Mouse (Mus musculus) heart, embryonic 15.5 days (tissue): ENCODE data around the gene Olfm2. TPM values are rescaled to one million over a fixed set of nuclear protein-coding genes. Genes with fewer than 3 reads are reported as not detected.
"Not testable (repeated sequence)": the region's sequence is repeated elsewhere in the genome, so short reads cannot be mapped to it uniquely, and the experiment has no call there.

Experiments used
- ATAC-seq: fragments of 200-750 bp; cut with Nextera tagmentation; replicated peaks from 2 replicates; pipeline ENCODE4 v1.8.0; 2017; ENCODE audit warnings: low read depth, moderate TSS enrichment; ENCODE audit not compliant: insufficient number of reproducible peaks, insufficient read depth, low FRiP score
- H3K27ac ChIP-seq: fragments of 300-500 bp; sonication (generic); 2 replicates; pipeline ENCODE4 v1.5.1; 2015; ENCODE audit warnings: mild to moderate bottlenecking, inconsistent platforms
- H3K27me3 ChIP-seq: fragments of 300-500 bp; sonication (generic); 2 replicates; pipeline ENCODE4 v1.6.1; 2015; ENCODE audit warnings: inconsistent platforms
- H3K36me3 ChIP-seq: fragments of 300-500 bp; sonication (generic); 2 replicates; pipeline ENCODE4 v1.6.1; 2015; ENCODE audit warnings: mild to moderate bottlenecking, inconsistent platforms
- H3K4me1 ChIP-seq: fragments of 300-500 bp; sonication (generic); replicated peaks from 2 replicates; pipeline ENCODE4 v1.6.1; 2015; ENCODE audit warnings: inconsistent platforms
- H3K4me2 ChIP-seq: fragments of 300-500 bp; sonication (generic); 2 replicates; pipeline ENCODE4 v1.6.1; 2015; ENCODE audit warnings: inconsistent platforms, mild to moderate bottlenecking, moderate library complexity
- H3K4me3 ChIP-seq: fragments of 300-500 bp; sonication (generic); 2 replicates; pipeline ENCODE4 v1.5.1; 2015; ENCODE audit warnings: mild to moderate bottlenecking, inconsistent platforms
- H3K9ac ChIP-seq: fragments of 300-500 bp; sonication (generic); 2 replicates; pipeline ENCODE4 v1.6.1; 2015; ENCODE audit warnings: mild to moderate bottlenecking, inconsistent platforms
- H3K9me3 ChIP-seq: fragments of 300-500 bp; sonication (generic); replicated peaks from 2 replicates; pipeline ENCODE4 v1.6.1; 2016; ENCODE audit warnings: inconsistent platforms
- WGBS: fragments of 180-500 bp; shearing (Covaris S2); methylation state at CpG from one replicate; pipeline ENCODE4 v1.1.7; 2015; ENCODE audit warnings: mixed read lengths; 5-methylcytosine and 5-hydroxymethylcytosine counted together
- polyA plus RNA-seq: library from polyadenylated mRNA; unstranded; fragments of >200 nt; fragmentation: Nextera tagmentation; extraction: Ambion mirVana; gene quantifications from 2 replicates; pipeline ENCODE4 v1.2.1, GENCODE M21; 2015

Olfm2 gene
- polyA plus RNA-seq, 1 experiment from 2014 or later = 1.00 TPM

DNA sequence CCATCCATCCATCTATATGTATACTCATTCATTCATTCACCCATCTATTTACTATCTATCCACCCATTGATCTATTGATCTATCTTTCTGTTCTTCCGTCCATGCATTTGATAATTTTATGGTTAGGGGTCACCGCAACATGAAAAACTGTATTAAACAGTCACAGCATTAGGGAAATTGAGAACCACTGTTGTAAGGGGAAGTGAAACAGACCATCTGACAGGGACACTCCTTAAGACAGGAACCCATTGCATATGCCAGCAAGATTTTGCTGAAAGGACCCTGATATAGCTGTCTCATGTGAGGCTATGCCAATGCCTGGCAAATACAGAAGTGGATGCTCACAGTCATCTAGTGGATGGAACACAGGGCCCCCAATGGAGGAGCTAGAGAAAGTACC, 55.7 kb downstream of the Olfm2 start:
- not testable (repeated sequence) for H3K4me3 ChIP-seq
- 85% methylated on average over 2 of the region's 2 CpGs for WGBS

GRCm38 (mm10) chr9:20689913-20690312, 56.2 kb downstream of the Olfm2 start:
- Histone ChIP-seq H3K4me3 (no peak overlapping the region), H3K27me3 (peaks cover 20% of the 10 kb centered on the region), H3K4me2 (no peak overlapping the region), H3K9me3 (no peaks in the 10 kb centered on the region), H3K9ac (no peak overlapping the region), H3K36me3 (no peaks in the 10 kb centered on the region), H3K4me1 (peaks cover 15% of the 10 kb centered on the region), H3K27ac (no peak overlapping the region)
- WGBS = 3% methylated on average over 4 of the region's 4 CpGs
- ATAC-seq = 0 out of 2 replicates have a peak, but pooled peaks have one; percentile 43

More for the DNA sequence above, 55.7 kb downstream of the Olfm2 start:
- Histone ChIP-seq H3K4me1 (peaks cover 18% of the 10 kb centered on the region), H3K27me3 (peaks cover 26% of the 10 kb centered on the region)
- ATAC-seq, H3K9ac ChIP-seq, H3K27ac ChIP-seq, H3K9me3 ChIP-seq, H3K36me3 ChIP-seq, H3K4me2 ChIP-seq: not testable (repeated sequence)

DNA sequence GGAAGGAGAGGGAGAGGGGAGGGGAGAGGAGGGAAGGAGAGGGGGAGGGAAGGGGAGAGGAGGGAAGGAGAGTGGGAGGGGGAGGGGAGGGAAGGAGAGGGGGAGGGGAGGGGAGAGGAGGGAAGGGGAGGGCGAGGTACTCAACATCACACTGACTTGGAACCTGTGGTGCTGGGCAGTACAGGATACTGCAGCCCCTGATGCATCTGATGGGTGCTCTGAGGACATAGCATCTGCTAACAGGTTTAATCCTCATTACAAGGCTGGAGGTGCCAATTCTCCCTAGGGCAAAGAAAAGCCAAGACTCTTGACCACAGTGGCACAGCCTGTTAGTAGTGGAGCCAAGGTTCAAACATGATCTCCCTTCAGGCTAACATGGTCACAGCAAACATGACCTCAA, 56.7 kb downstream of the Olfm2 start:
- Histone ChIP-seq H3K9me3 (no peaks in the 10 kb centered on the region), H3K36me3 (no peaks in the 10 kb centered on the region), H3K4me3 (no peak overlapping the region), H3K9ac (no peak overlapping the region), H3K4me1 (peaks cover 10% of the 10 kb centered on the region), H3K27me3 (peaks cover 18% of the 10 kb centered on the region; the same call in 1 of the 2 replicates), H3K27ac (no peak overlapping the region), H3K4me2 (no peak overlapping the region)
- no peak for ATAC-seq
- WGBS = 60% methylated on average over 1 of the region's 1 CpGs

GRCm38 (mm10) chr9:20685081-20685861, 60.9 kb downstream of the Olfm2 start:
- H3K4me2 ChIP-seq = no peak overlapping the region
- H3K9ac ChIP-seq = no peak overlapping the region
- no peak overlapping the region for H3K4me3 ChIP-seq
- H3K27ac ChIP-seq = no peak overlapping the region
- H3K36me3 ChIP-seq = no peaks in the 10 kb centered on the region
- H3K4me1 ChIP-seq = peaks cover 9% of the 10 kb centered on the region
- H3K27me3 ChIP-seq = no peaks in the 10 kb centered on the region
- ATAC-seq = no peak
- 46% methylated on average over 17 of the region's 17 CpGs for WGBS
- no peaks in the 10 kb centered on the region for H3K9me3 ChIP-seq

DNA sequence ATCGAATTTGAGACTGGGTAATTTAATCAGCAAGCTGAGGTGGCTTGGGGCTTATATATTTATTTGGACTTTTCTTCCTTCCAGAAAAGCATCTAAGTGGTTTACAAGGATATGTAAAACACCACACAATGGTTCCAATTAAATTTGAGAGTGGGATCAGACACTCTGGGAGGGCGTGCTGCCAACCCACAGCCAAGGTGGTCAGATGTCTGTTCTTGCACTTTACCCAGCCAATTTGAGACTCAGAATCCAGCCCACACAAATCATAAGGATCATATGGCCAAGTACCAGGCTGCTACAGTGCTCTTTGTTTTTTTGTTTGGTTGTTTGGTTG, 63.8 kb downstream of the Olfm2 start:
- 70% methylated on average over 2 of the region's 2 CpGs for WGBS
- no peaks in the 10 kb centered on the region for H3K4me1 ChIP-seq
- H3K27ac ChIP-seq = no peak overlapping the region
- no peaks in the 10 kb centered on the region for H3K9me3 ChIP-seq
- H3K9ac ChIP-seq = no peak overlapping the region
- no peaks in the 10 kb centered on the region for H3K27me3 ChIP-seq
- H3K4me3 ChIP-seq = no peak overlapping the region
- ATAC-seq = no peak
- no peak overlapping the region for H3K4me2 ChIP-seq
- H3K36me3 ChIP-seq = no peaks in the 10 kb centered on the region

DNA sequence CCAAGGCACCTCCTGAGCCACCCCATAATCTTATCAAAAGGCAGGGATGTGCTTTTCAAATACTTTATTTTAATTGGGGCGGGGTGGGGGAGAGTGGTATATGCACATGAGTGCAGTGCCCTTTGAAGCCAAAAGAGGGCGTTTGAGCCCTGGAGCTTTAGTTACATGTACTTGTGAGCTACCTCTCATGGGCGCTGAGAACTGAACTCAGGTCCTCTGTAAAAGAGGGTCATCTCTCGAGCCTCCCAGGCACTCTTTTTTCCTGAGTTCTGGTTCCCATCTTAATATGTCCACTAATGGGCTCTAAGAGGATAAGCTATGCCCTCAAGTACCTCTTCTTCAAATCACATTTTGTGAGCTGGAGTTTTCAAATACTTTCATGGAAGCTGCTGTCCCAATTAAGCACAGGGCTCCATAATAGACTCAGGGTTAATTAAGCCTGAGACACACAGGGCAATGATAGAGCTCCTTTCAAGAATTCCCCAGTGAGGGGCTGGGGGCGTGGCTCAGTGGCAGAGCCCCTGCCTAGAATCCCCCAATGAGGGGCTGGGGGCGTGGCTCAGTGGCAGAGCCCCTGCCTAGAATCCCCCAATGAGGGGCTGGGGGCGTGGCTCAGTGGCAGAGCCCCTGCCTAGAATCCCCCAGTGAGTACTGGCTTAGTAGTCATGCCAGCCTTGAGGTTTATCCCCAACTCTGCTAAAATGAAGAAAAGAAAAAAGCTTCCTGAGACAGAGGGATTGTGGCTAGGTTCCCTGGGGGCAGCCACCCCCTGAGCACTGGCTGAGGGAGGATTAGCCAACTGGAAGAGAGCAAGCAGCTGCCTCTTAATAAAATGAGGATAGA, 64.4 kb downstream of the Olfm2 start:
- ATAC-seq = no peak
- no peak overlapping the region for H3K27ac ChIP-seq
- no peak overlapping the region for H3K4me2 ChIP-seq
- H3K4me3 ChIP-seq = no peak overlapping the region
- no peaks in the 10 kb centered on the region for H3K36me3 ChIP-seq
- no peak overlapping the region for H3K9ac ChIP-seq
- no peaks in the 10 kb centered on the region for H3K27me3 ChIP-seq
- no peaks in the 10 kb centered on the region for H3K9me3 ChIP-seq
- no peaks in the 10 kb centered on the region for H3K4me1 ChIP-seq
- 41% methylated on average over 7 of the region's 7 CpGs for WGBS

DNA sequence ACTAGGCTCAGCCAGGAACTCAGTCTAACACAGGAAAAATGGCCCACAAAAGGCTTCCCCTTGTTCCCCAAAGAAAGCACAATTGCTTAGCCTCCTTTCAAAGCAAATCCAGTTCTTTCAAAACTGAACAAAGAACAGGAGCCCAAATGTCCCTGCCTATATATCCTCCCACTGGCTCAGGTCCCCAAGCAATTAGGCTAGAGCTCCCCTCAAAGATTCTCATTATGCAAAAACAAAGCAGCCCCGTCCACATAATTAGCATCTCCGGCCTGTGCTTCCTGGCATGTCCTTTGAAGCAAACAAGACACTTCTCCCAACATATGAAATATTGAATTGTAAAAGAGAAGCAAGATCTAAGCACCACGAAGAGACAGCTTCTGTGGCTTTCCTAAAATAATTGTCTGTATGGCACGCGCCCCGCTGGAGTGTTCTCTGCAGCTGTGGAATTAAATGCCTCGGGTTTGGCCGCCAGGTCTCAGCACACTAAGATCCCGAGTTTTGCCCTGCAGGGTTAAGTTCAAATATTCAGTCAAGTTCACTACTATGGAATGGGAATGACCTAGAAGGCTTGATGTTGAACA, 65.7 kb downstream of the Olfm2 start:
- Histone ChIP-seq H3K27ac (no peak overlapping the region), H3K4me1 (no peaks in the 10 kb centered on the region), H3K4me2 (no peak overlapping the region), H3K9me3 (no peaks in the 10 kb centered on the region), H3K4me3 (no peak overlapping the region), H3K27me3 (no peaks in the 10 kb centered on the region), H3K36me3 (no peaks in the 10 kb centered on the region), H3K9ac (no peak overlapping the region)
- WGBS = 77% methylated on average over 9 of the region's 9 CpGs
- no peak for ATAC-seq

DNA sequence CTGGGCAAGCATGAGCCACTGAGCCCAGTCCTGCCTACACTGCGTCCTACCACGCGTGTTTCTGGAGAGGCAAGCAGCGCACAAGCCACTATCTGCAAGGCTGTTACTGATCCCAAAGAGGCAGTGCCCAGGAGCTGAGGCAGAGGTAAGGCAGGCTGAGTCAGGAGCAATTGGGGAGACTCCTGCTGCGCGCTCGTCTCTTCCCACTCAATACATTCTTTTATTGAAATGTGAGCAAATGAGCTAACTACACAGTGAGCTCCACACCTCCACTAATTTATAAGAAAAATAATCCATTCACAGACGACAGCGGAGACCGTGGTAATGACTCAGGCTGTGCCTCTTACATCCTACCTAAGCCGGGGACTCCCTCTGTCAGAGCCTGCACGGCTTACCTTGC, 68.3 kb downstream of the Olfm2 start:
- H3K4me2 ChIP-seq = no peak overlapping the region
- no peak for ATAC-seq
- H3K27me3 ChIP-seq = no peaks in the 10 kb centered on the region
- no peaks in the 10 kb centered on the region for H3K36me3 ChIP-seq
- H3K9me3 ChIP-seq = no peaks in the 10 kb centered on the region
- H3K4me1 ChIP-seq = no peaks in the 10 kb centered on the region
- WGBS = 86% methylated on average over 12 of the region's 12 CpGs
- no peak overlapping the region for H3K9ac ChIP-seq
- no peak overlapping the region for H3K4me3 ChIP-seq
- H3K27ac ChIP-seq = no peak overlapping the region

- Histone ChIP-seq H3K9me3 (no peaks in the 10 kb centered on the region), H3K4me2 (no peak overlapping the region), H3K4me1 (0 out of 2 replicates have a peak, but pooled peaks cover 2% of the 10 kb centered on the region), H3K27ac (no peak overlapping the region), H3K4me3 (no peak overlapping the region), H3K27me3 (no peaks in the 10 kb centered on the region), H3K36me3 (no peaks in the 10 kb centered on the region), H3K9ac (no peak overlapping the region)
- WGBS = 79% methylated on average over 16 of the region's 16 CpGs
- ATAC-seq = no peak
Measured at GRCm38 (mm10) chr9:20672047-20672446, 74.1 kb downstream of the Olfm2 start.

- no peak overlapping the region for H3K27ac ChIP-seq
- no peak for ATAC-seq
- peaks cover 8% of the 10 kb centered on the region; the same call in 1 of the 2 replicates for H3K4me1 ChIP-seq
- no peaks in the 10 kb centered on the region for H3K9me3 ChIP-seq
- no peak overlapping the region for H3K4me2 ChIP-seq
- H3K27me3 ChIP-seq = no peaks in the 10 kb centered on the region
- 89% methylated on average over 22 of the region's 22 CpGs for WGBS
- H3K9ac ChIP-seq = no peak overlapping the region
- no peak overlapping the region for H3K4me3 ChIP-seq
- H3K36me3 ChIP-seq = peaks cover 13% of the 10 kb centered on the region
Measured at GRCm38 (mm10) chr9:20668065-20668464, 78.1 kb downstream of the Olfm2 start.

- Histone ChIP-seq H3K9ac (no peak overlapping the region), H3K4me3 (no peak overlapping the region), H3K36me3 (peaks cover 27% of the 10 kb centered on the region), H3K9me3 (no peaks in the 10 kb centered on the region), H3K27me3 (no peaks in the 10 kb centered on the region), H3K27ac (no peak overlapping the region), H3K4me2 (no peak overlapping the region), H3K4me1 (peaks cover 6% of the 10 kb centered on the region; the same call in 1 of the 2 replicates)
- no peak for ATAC-seq
- WGBS = 8% methylated on average over 7 of the region's 7 CpGs
Measured at GRCm38 (mm10) chr9:20666510-20667034, 79.6 kb downstream of the Olfm2 start.
